Mouse (Mus musculus) right cerebral cortex, postnatal 14 days (tissue): ENCODE results near the gene Cttnbp2nl.

Experiments
- DNase-seq: peaks from one replicate; pipeline ENCODE4 v3.0.0; 2022

Gene Cttnbp2nl

GRCm38 (mm10) chr3:105058627-105059513 is 5.9 kb upstream of the Cttnbp2nl start:
- peak; percentile 85 for DNase-seq

- DNase-seq, result no peak
These were observed 2.7 kb upstream of the Cttnbp2nl start for GRCm38 (mm10) chr3:105055666-105056065.

GRCm38 (mm10) chr3:105054952-105055351 is 2.0 kb upstream of the Cttnbp2nl start:
- no peak for DNase-seq

- DNase-seq, result no peak
These were observed 704 bp upstream of the Cttnbp2nl start for GRCm38 (mm10) chr3:105053698-105054001.

GRCm38 (mm10) chr3:105052171-105052936 is 592 bp downstream of the Cttnbp2nl start:
- no peak for DNase-seq

GRCm38 (mm10) chr3:105051103-105051502 is 1.8 kb downstream of the Cttnbp2nl start:
- no peak for DNase-seq

GRCm38 (mm10) chr3:105049848-105050247 is 3.1 kb downstream of the Cttnbp2nl start:
- no peak for DNase-seq

- no peak for DNase-seq
These were observed 5.3 kb downstream of the Cttnbp2nl start for GRCm38 (mm10) chr3:105047616-105048015.

GRCm38 (mm10) chr3:105046870-105047269 is 6.1 kb downstream of the Cttnbp2nl start:
- no peak for DNase-seq

GRCm38 (mm10) chr3:105043746-105044145 is 9.2 kb downstream of the Cttnbp2nl start:
- DNase-seq, result no peak

- DNase-seq, result no peak
These were observed 11.8 kb downstream of the Cttnbp2nl start for GRCm38 (mm10) chr3:105040983-105041625.

GRCm38 (mm10) chr3:105040002-105040401 is 12.9 kb downstream of the Cttnbp2nl start:
- DNase-seq, result no peak

- no peak for DNase-seq
These were observed 15.6 kb downstream of the Cttnbp2nl start for GRCm38 (mm10) chr3:105037240-105037770.

- no peak for DNase-seq
These were observed 16.6 kb downstream of the Cttnbp2nl start for GRCm38 (mm10) chr3:105036281-105036847.

GRCm38 (mm10) chr3:105023371-105024005 is 29.5 kb downstream of the Cttnbp2nl start:
- no peak for DNase-seq

- DNase-seq, result no peak
These were observed 32.9 kb downstream of the Cttnbp2nl start for GRCm38 (mm10) chr3:105019826-105020692.

GRCm38 (mm10) chr3:105018783-105019105 is 34.2 kb downstream of the Cttnbp2nl start:
- no peak for DNase-seq

GRCm38 (mm10) chr3:105018085-105018782 is 34.7 kb downstream of the Cttnbp2nl start:
- DNase-seq, result no peak

GRCm38 (mm10) chr3:105017314-105017713 is 35.6 kb downstream of the Cttnbp2nl start:
- DNase-seq, result no peak

GRCm38 (mm10) chr3:105016204-105016603 is 36.7 kb downstream of the Cttnbp2nl start:
- DNase-seq, result no peak

- DNase-seq, result no peak
These were observed 38.0 kb downstream of the Cttnbp2nl start for GRCm38 (mm10) chr3:105014908-105015307.
